Mouse (Mus musculus): ENCODE data around the gene Lix1l. TPM values are rescaled to one million over a fixed set of nuclear protein-coding genes. Genes with fewer than 3 reads are reported as not detected.

Lix1l gene
- total RNA-seq (2014; rRNA removed) (3.0 and 3.1 TPM in 2 replicates), polyA plus RNA-seq (2012; rRNA removed) (2.5 and 3.3 TPM in 2 replicates)

GRCm38 (mm10) chr3:96600639-96601250 is at the start of gene Lix1l:
Gene Lix1l (plus strand): TSS chr3:96601149.
- Histone ChIP-seq H3K36me3 (ENCODE audit: control insufficient read depth, insufficient read depth, low read length) (no peaks in the 10 kb centered on the region), H3K4me3 (ENCODE audit: insufficient read depth, low read depth, low read length) (peak within 1 kb of the TSS; percentile 85), H3K9ac (ENCODE audit: low read depth, low read length) (peak within 1 kb of the TSS; percentile 70), H3K27me3 (ENCODE audit: control insufficient read depth, insufficient read depth, low read length) (no peaks in the 10 kb centered on the region; the same call in 1 of the 2 replicates), H3K4me1 (ENCODE audit: control insufficient read depth, insufficient read depth, low read length) (no peaks in the 10 kb centered on the region), H3K27ac (replicated peaks; ENCODE audit: insufficient read depth, low read depth, low read length) (peak within 1 kb of the TSS; percentile 33), H3K79me2 (ENCODE audit: control insufficient read depth, insufficient read depth, low read length) (no peaks in the 10 kb centered on the region)
- TF ChIP-seq POLR2A (IDR thresholded peaks at IDR 0.05; ENCODE audit: extremely low read depth, insufficient read depth, low read length): 0 out of 2 replicates have a peak, but pooled peaks have one; percentile 27
- TF ChIP-seq CTCF (IDR thresholded peaks at IDR 0.05; ENCODE audit: low read depth, low read length): no peak
- 1% methylated on average over 27 of the region's 27 CpGs for WGBS
- DNase-seq (ENCODE audit: extremely low read depth, low read depth, low spot score): peak; percentile 79

GRCm38 (mm10) chr3:96551203-96551602 is 49.7 kb upstream of the Lix1l start:
- H3K9ac ChIP-seq (ENCODE audit: low read depth, low read length): no peak overlapping the region
- 20% methylated on average over 8 of the region's 8 CpGs for WGBS
- no peak for TF ChIP-seq POLR2A (IDR thresholded peaks at IDR 0.05; ENCODE audit: extremely low read depth, insufficient read depth, low read length)
- TF ChIP-seq CTCF (IDR thresholded peaks at IDR 0.05; ENCODE audit: low read depth, low read length): peak; percentile 44; the same call in 1 of the 2 replicates
- H3K27ac ChIP-seq (replicated peaks; ENCODE audit: insufficient read depth, low read depth, low read length): no peak overlapping the region
- no peaks in the 10 kb centered on the region for H3K27me3 ChIP-seq (ENCODE audit: control insufficient read depth, insufficient read depth, low read length)
- H3K79me2 ChIP-seq (ENCODE audit: control insufficient read depth, insufficient read depth, low read length): no peaks in the 10 kb centered on the region
- no peak overlapping the region for H3K4me3 ChIP-seq (ENCODE audit: insufficient read depth, low read depth, low read length)
- no peaks in the 10 kb centered on the region for H3K36me3 ChIP-seq (ENCODE audit: control insufficient read depth, insufficient read depth, low read length)
- H3K4me1 ChIP-seq (ENCODE audit: control insufficient read depth, insufficient read depth, low read length): peaks cover 14% of the 10 kb centered on the region
- DNase-seq (ENCODE audit: extremely low read depth, low read depth, low spot score): peak; percentile 62

GRCm38 (mm10) chr3:96551890-96552289 is 49.1 kb upstream of the Lix1l start:
- WGBS: 65% methylated on average over 7 of the region's 7 CpGs
- TF ChIP-seq POLR2A (IDR thresholded peaks at IDR 0.05; ENCODE audit: extremely low read depth, insufficient read depth, low read length): no peak
- no peak for TF ChIP-seq CTCF (IDR thresholded peaks at IDR 0.05; ENCODE audit: low read depth, low read length)
- Histone ChIP-seq H3K36me3 (ENCODE audit: control insufficient read depth, insufficient read depth, low read length) (no peaks in the 10 kb centered on the region), H3K27ac (replicated peaks; ENCODE audit: insufficient read depth, low read depth, low read length) (no peak overlapping the region), H3K4me3 (ENCODE audit: insufficient read depth, low read depth, low read length) (no peak overlapping the region), H3K27me3 (ENCODE audit: control insufficient read depth, insufficient read depth, low read length) (no peaks in the 10 kb centered on the region), H3K9ac (ENCODE audit: low read depth, low read length) (no peak overlapping the region), H3K79me2 (ENCODE audit: control insufficient read depth, insufficient read depth, low read length) (no peaks in the 10 kb centered on the region), H3K4me1 (ENCODE audit: control insufficient read depth, insufficient read depth, low read length) (peaks cover 14% of the 10 kb centered on the region)
- no peak for DNase-seq (ENCODE audit: extremely low read depth, low read depth, low spot score)

GRCm38 (mm10) chr3:96553601-96554000 is 47.3 kb upstream of the Lix1l start:
- H3K27me3 ChIP-seq (ENCODE audit: control insufficient read depth, insufficient read depth, low read length): no peaks in the 10 kb centered on the region
- H3K4me1 ChIP-seq (ENCODE audit: control insufficient read depth, insufficient read depth, low read length): peaks cover 11% of the 10 kb centered on the region
- 80% methylated on average over 6 of the region's 6 CpGs for WGBS
- H3K36me3 ChIP-seq (ENCODE audit: control insufficient read depth, insufficient read depth, low read length): peaks cover under 1% of the 10 kb centered on the region; the same call in 1 of the 2 replicates
- H3K79me2 ChIP-seq (ENCODE audit: control insufficient read depth, insufficient read depth, low read length): no peaks in the 10 kb centered on the region; the same call in 1 of the 2 replicates
- H3K4me3 ChIP-seq (ENCODE audit: insufficient read depth, low read depth, low read length): no peak overlapping the region
- no peak for DNase-seq (ENCODE audit: extremely low read depth, low read depth, low spot score)
- no peak for TF ChIP-seq CTCF (IDR thresholded peaks at IDR 0.05; ENCODE audit: low read depth, low read length)
- no peak for TF ChIP-seq POLR2A (IDR thresholded peaks at IDR 0.05; ENCODE audit: extremely low read depth, insufficient read depth, low read length)
- H3K27ac ChIP-seq (replicated peaks; ENCODE audit: insufficient read depth, low read depth, low read length): no peak overlapping the region
- no peak overlapping the region for H3K9ac ChIP-seq (ENCODE audit: low read depth, low read length)

- Histone ChIP-seq H3K4me1 (ENCODE audit: control insufficient read depth, insufficient read depth, low read length) (peaks cover 11% of the 10 kb centered on the region), H3K79me2 (ENCODE audit: control insufficient read depth, insufficient read depth, low read length) (no peaks in the 10 kb centered on the region; the same call in 1 of the 2 replicates), H3K9ac (ENCODE audit: low read depth, low read length) (no peak overlapping the region), H3K36me3 (ENCODE audit: control insufficient read depth, insufficient read depth, low read length) (peaks cover 7% of the 10 kb centered on the region), H3K27ac (replicated peaks; ENCODE audit: insufficient read depth, low read depth, low read length) (no peak overlapping the region), H3K27me3 (ENCODE audit: control insufficient read depth, insufficient read depth, low read length) (no peaks in the 10 kb centered on the region), H3K4me3 (ENCODE audit: insufficient read depth, low read depth, low read length) (no peak overlapping the region)
- TF ChIP-seq POLR2A (IDR thresholded peaks at IDR 0.05; ENCODE audit: extremely low read depth, insufficient read depth, low read length) (no peak), CTCF (IDR thresholded peaks at IDR 0.05; ENCODE audit: low read depth, low read length) (no peak)
- WGBS: 66% methylated on average over 6 of the region's 6 CpGs
- no peak for DNase-seq (ENCODE audit: extremely low read depth, low read depth, low spot score)
These were observed 46.7 kb upstream of the Lix1l start for GRCm38 (mm10) chr3:96554251-96554650.

- no peaks in the 10 kb centered on the region for H3K27me3 ChIP-seq (ENCODE audit: control insufficient read depth, insufficient read depth, low read length)
- peak overlapping the region; percentile 37; the same call in 1 of the 2 replicates for H3K9ac ChIP-seq (ENCODE audit: low read depth, low read length)
- peak; percentile 96 for DNase-seq (ENCODE audit: extremely low read depth, low read depth, low spot score)
These were observed 45.8 kb upstream of the Lix1l start for GRCm38 (mm10) chr3:96555041-96555596.

More at GRCm38 (mm10) chr3:96555041-96555596, 45.8 kb upstream of the Lix1l start:
- WGBS: 9% methylated on average over 12 of the region's 12 CpGs
- Histone ChIP-seq H3K4me1 (ENCODE audit: control insufficient read depth, insufficient read depth, low read length) (peaks cover 13% of the 10 kb centered on the region), H3K27ac (replicated peaks; ENCODE audit: insufficient read depth, low read depth, low read length) (peak overlapping the region; percentile 76), H3K4me3 (ENCODE audit: insufficient read depth, low read depth, low read length) (no peak overlapping the region), H3K36me3 (ENCODE audit: control insufficient read depth, insufficient read depth, low read length) (peaks cover 15% of the 10 kb centered on the region), H3K79me2 (ENCODE audit: control insufficient read depth, insufficient read depth, low read length) (peaks cover 3% of the 10 kb centered on the region; the same call in 1 of the 2 replicates)
- TF ChIP-seq CTCF (IDR thresholded peaks at IDR 0.05; ENCODE audit: low read depth, low read length): no peak
- TF ChIP-seq POLR2A (IDR thresholded peaks at IDR 0.05; ENCODE audit: extremely low read depth, insufficient read depth, low read length): no peak

Measured in liver, adult 2 months (tissue).